Mouse (Mus musculus) heart, adult 2 months (tissue): ENCODE results near the gene Rasa3. TPM values are rescaled to one million over a fixed set of nuclear protein-coding genes. Genes with fewer than 3 reads are reported as not detected.
A peak's percentile ranks its signal among the peaks of the same experiment; 100 is the strongest.

Experiments used
- DNase-seq, 2 experiments: peaks; one replicate each; pipeline ENCODE4 v3.0.0; 2021
- H3K27ac ChIP-seq: fragments of 200-600 bp; 2 replicates; pipeline ENCODE4 v1.8.1; 2022
- H3K27me3 ChIP-seq: fragments of 200-500 bp; 2 replicates; pipeline ENCODE4 v1.6.1; 2012; ENCODE audit warnings: mild to moderate bottlenecking, low read length, inconsistent platforms, mixed read lengths; ENCODE audit not compliant: control insufficient read depth, insufficient read depth
- H3K36me3 ChIP-seq: fragments of 200-500 bp; 2 replicates; pipeline ENCODE4 v1.6.1; 2012; ENCODE audit warnings: low read length, inconsistent platforms; ENCODE audit not compliant: control insufficient read depth, insufficient read depth
- H3K4me1 ChIP-seq: fragments of 200-500 bp; 2 replicates; pipeline ENCODE4 v1.6.1; 2011; ENCODE audit warnings: low read length; ENCODE audit not compliant: control insufficient read depth, insufficient read depth
- H3K4me3 ChIP-seq: fragments of 200-600 bp; 2 replicates; pipeline ENCODE4 v1.8.1; 2022
- H3K79me2 ChIP-seq: fragments of 200-500 bp; replicated peaks from 2 replicates; pipeline ENCODE4 v1.6.1; 2012; ENCODE audit warnings: mild to moderate bottlenecking, inconsistent platforms, low read length, moderate library complexity, mixed read lengths; ENCODE audit not compliant: control insufficient read depth, insufficient read depth
- H3K9ac ChIP-seq: fragments of 200-500 bp; 2 replicates; pipeline ENCODE4 v1.6.1; 2012; ENCODE audit warnings: low read depth, mild to moderate bottlenecking, control low read depth, inconsistent platforms, low read length, mixed read lengths
- CTCF ChIP-seq: fragments of 200-600 bp; IDR thresholded peaks from 2 replicates; pipeline ENCODE4 v1.8.1; 2022; ENCODE audit warnings: antibody characterized with exemption, mild to moderate bottlenecking, moderate library complexity
- EP300 ChIP-seq: fragments of 200-500 bp; IDR thresholded peaks from 2 replicates; pipeline ENCODE4 v1.6.1; 2011; ENCODE audit warnings: low read depth, low read length, control low read depth; ENCODE audit not compliant: insufficient read depth
- POLR2A ChIP-seq: fragments of 200-500 bp; IDR thresholded peaks from 2 replicates; pipeline ENCODE4 v1.6.1; 2011; ENCODE audit warnings: mild to moderate bottlenecking, low read depth, low read length, control low read depth; ENCODE audit not compliant: insufficient read depth
- WGBS: fragments of 180-500 bp; shearing (Covaris S2); methylation state at CpG from one replicate; pipeline ENCODE4 v1.1.7; 2018; 5-methylcytosine and 5-hydroxymethylcytosine counted together
- intact Hi-C: fragments of 180-260 bp; cut with DNase I; formaldehyde crosslinking; loops from one replicate; pipeline ENCODE4 v1.15.1; 2025
- polyA plus RNA-seq: library from polyadenylated mRNA; depleted of rRNA; stranded (reverse); fragments of >200 nt; gene quantifications from 2 replicates; pipeline ENCODE4 v1.2.3, GENCODE M21; 2012
- total RNA-seq, 2 experiments: library from RNA; stranded (reverse); gene quantifications; 2 replicates each; pipeline ENCODE4 v1.2.3; 2021

The Rasa3 gene
- total and polyA plus RNA-seq, 3 experiments: 14.6 to 16.9 (median 16.5) TPM

- no peaks in the 10 kb centered on the region for H3K36me3 ChIP-seq
- WGBS: 53% methylated on average over 9 of the region's 9 CpGs
- no peaks in the 10 kb centered on the region for H3K27me3 ChIP-seq
- DNase-seq: peak; percentile 87 to 90
- H3K4me3 ChIP-seq: no peak overlapping the region
- intact Hi-C loops: loop anchor here (2.0 to 5.0 kb wide), 4 partner anchors 46 to 202 kb away; partner anchors contain the start of gene Rasa3
- TF ChIP-seq POLR2A (no peak), CTCF (peak; percentile 94), EP300 (peak; percentile 99)
- peaks cover 9% of the 10 kb centered on the region for H3K4me1 ChIP-seq
- H3K27ac ChIP-seq: no peak overlapping the region
- H3K9ac ChIP-seq: no peak overlapping the region
- no peaks in the 10 kb centered on the region for H3K79me2 ChIP-seq
Observed at GRCm38 (mm10) chr8:13550718-13551573, 126.5 kb downstream of the Rasa3 start.

- WGBS: 7% methylated on average over 9 of the region's 9 CpGs
- H3K4me3 ChIP-seq: no peak overlapping the region
Observed at GRCm38 (mm10) chr8:13548831-13549230, 128.6 kb downstream of the Rasa3 start.

GRCm38 (mm10) chr8:13548235-13548634 lies 129.2 kb downstream of the Rasa3 start:
- DNase-seq: peak; percentile 51 to 58
- TF ChIP-seq EP300 (peak; percentile 54; the same call in 1 of the 2 replicates), POLR2A (no peak), CTCF (peak; percentile 82)
- intact Hi-C loops: loop anchor here (1.0 kb wide), 2 partner anchors 58 to 93 kb away; no protein-coding TSS in a partner anchor
- H3K36me3 ChIP-seq: no peaks in the 10 kb centered on the region
- H3K9ac ChIP-seq: no peak overlapping the region
- H3K4me1 ChIP-seq: peaks cover 9% of the 10 kb centered on the region
- no peak overlapping the region for H3K4me3 ChIP-seq
- H3K79me2 ChIP-seq: no peaks in the 10 kb centered on the region
- WGBS: 6% methylated on average over 4 of the region's 4 CpGs
- no peaks in the 10 kb centered on the region for H3K27me3 ChIP-seq
- H3K27ac ChIP-seq: peak overlapping the region; percentile 69

More at GRCm38 (mm10) chr8:13548831-13549230, 128.6 kb downstream of the Rasa3 start:
- Histone ChIP-seq H3K27ac (peak overlapping the region; percentile 69), H3K27me3 (no peaks in the 10 kb centered on the region), H3K4me1 (peaks cover 9% of the 10 kb centered on the region), H3K79me2 (no peaks in the 10 kb centered on the region), H3K9ac (0 out of 2 replicates have a peak overlapping the region, but pooled peaks have one; percentile 5), H3K36me3 (no peaks in the 10 kb centered on the region)
- peak; percentile 79 to 83 for DNase-seq
- intact Hi-C loops: loop anchor here (1.0 kb wide), 2 partner anchors 59 to 94 kb away; no protein-coding TSS in a partner anchor
- TF ChIP-seq EP300: 0 out of 2 replicates have a peak, but pooled peaks have one; percentile 25
- TF ChIP-seq POLR2A: no peak

GRCm38 (mm10) chr8:13546421-13546820 lies 131.0 kb downstream of the Rasa3 start:
- no peaks in the 10 kb centered on the region for H3K36me3 ChIP-seq
- peaks cover 9% of the 10 kb centered on the region for H3K4me1 ChIP-seq
- no peak for DNase-seq
- H3K9ac ChIP-seq: no peak overlapping the region
- no peaks in the 10 kb centered on the region for H3K27me3 ChIP-seq
- H3K4me3 ChIP-seq: no peak overlapping the region
- no peak for TF ChIP-seq CTCF
- TF ChIP-seq POLR2A: no peak
- H3K27ac ChIP-seq: no peak overlapping the region
- H3K79me2 ChIP-seq: no peaks in the 10 kb centered on the region
- WGBS: 70% methylated on average over 4 of the region's 4 CpGs
- intact Hi-C loops: loop anchor here (2.0 kb wide), 1 partner anchor 134 kb away; no protein-coding TSS in a partner anchor

- Histone ChIP-seq H3K27ac (no peak overlapping the region), H3K27me3 (no peaks in the 10 kb centered on the region), H3K36me3 (no peaks in the 10 kb centered on the region), H3K4me3 (no peak overlapping the region), H3K4me1 (peaks cover 9% of the 10 kb centered on the region), H3K9ac (no peak overlapping the region), H3K79me2 (no peaks in the 10 kb centered on the region)
- WGBS: 48% methylated on average over 5 of the region's 5 CpGs
- intact Hi-C loops: no loop called here
- no peak for DNase-seq
- TF ChIP-seq EP300 (no peak), POLR2A (no peak), CTCF (no peak)
Observed at GRCm38 (mm10) chr8:13541526-13541925, 135.9 kb downstream of the Rasa3 start.

- no peak overlapping the region for H3K27ac ChIP-seq
- WGBS: 81% methylated on average over 5 of the region's 5 CpGs
Observed at GRCm38 (mm10) chr8:13540122-13540521, 137.3 kb downstream of the Rasa3 start.

More at GRCm38 (mm10) chr8:13540122-13540521, 137.3 kb downstream of the Rasa3 start:
- intact Hi-C loops: no loop called here
- Histone ChIP-seq H3K36me3 (no peaks in the 10 kb centered on the region), H3K4me1 (peaks cover 9% of the 10 kb centered on the region), H3K79me2 (no peaks in the 10 kb centered on the region), H3K4me3 (no peak overlapping the region), H3K27me3 (no peaks in the 10 kb centered on the region), H3K9ac (no peak overlapping the region)
- DNase-seq: no peak
- no peak for TF ChIP-seq CTCF
- no peak for TF ChIP-seq POLR2A
- no peak for TF ChIP-seq EP300
